Mouse (Mus musculus) kidney, postnatal 0 days (tissue): ENCODE results near the gene Nek5. TPM values are rescaled to one million over a fixed set of nuclear protein-coding genes. Genes with fewer than 3 reads are reported as not detected.
A peak's percentile ranks its signal among the peaks of the same experiment; 100 is the strongest.

ENCODE experiments used
- ATAC-seq: fragments of 200-750 bp; cut with Nextera tagmentation; replicated peaks from 2 replicates; pipeline ENCODE4 v1.8.0; 2017; ENCODE audit warnings: low read depth, moderate number of reproducible peaks, moderate TSS enrichment, moderate library complexity; ENCODE audit not compliant: low FRiP score
- DNase-seq: peaks from one replicate; pipeline ENCODE4 v3.0.0-alpha.2; 2016; ENCODE audit warnings: low spot score
- H3K27ac ChIP-seq: fragments of 300-500 bp; sonication (generic); 2 replicates; pipeline ENCODE4 v1.5.1; 2014; ENCODE audit warnings: mild to moderate bottlenecking
- H3K27me3 ChIP-seq: fragments of 300-500 bp; sonication (generic); 2 replicates; pipeline ENCODE4 v1.6.1; 2014; ENCODE audit warnings: low read length, mixed read lengths; ENCODE audit not compliant: insufficient read depth
- H3K36me3 ChIP-seq: fragments of 300-500 bp; sonication (generic); 2 replicates; pipeline ENCODE4 v1.6.1; 2014; ENCODE audit warnings: low read length, mixed read lengths; ENCODE audit not compliant: insufficient read depth
- H3K4me1 ChIP-seq: fragments of 300-500 bp; sonication (generic); replicated peaks from 2 replicates; pipeline ENCODE4 v1.6.1; 2014; ENCODE audit warnings: antibody characterized with exemption, low read length, mixed read lengths; ENCODE audit not compliant: insufficient read depth
- H3K4me2 ChIP-seq: fragments of 300-500 bp; sonication (generic); 2 replicates; pipeline ENCODE4 v1.6.1; 2014; ENCODE audit warnings: mild to moderate bottlenecking, low read length, moderate library complexity, mixed read lengths
- H3K4me3 ChIP-seq: fragments of 300-500 bp; sonication (generic); replicated peaks from 2 replicates; pipeline ENCODE4 v1.5.1; 2014; ENCODE audit warnings: low read depth, low read length
- H3K9ac ChIP-seq: fragments of 300-500 bp; sonication (generic); 2 replicates; pipeline ENCODE4 v1.6.1; 2014; ENCODE audit warnings: low read depth, low read length
- H3K9me3 ChIP-seq: fragments of 300-500 bp; sonication (generic); replicated peaks from 2 replicates; pipeline ENCODE4 v1.6.1; 2016; ENCODE audit warnings: low read length, inconsistent platforms, mixed read lengths
- CTCF ChIP-seq: IDR thresholded peaks from 2 replicates; pipeline ENCODE4 v1.5.1; 2016; ENCODE audit warnings: antibody characterized with exemption, low read depth, mild to moderate bottlenecking, moderate library complexity
- WGBS: fragments of 180-500 bp; shearing (Covaris S2); extraction: QIAGEN DNeasy Blood & Tissue Kit; methylation state at CpG from one replicate; pipeline ENCODE4 v1.1.7; 2014; 5-methylcytosine and 5-hydroxymethylcytosine counted together
- polyA plus RNA-seq: library from polyadenylated mRNA; unstranded; fragments of >200 nt; fragmentation: Nextera tagmentation; extraction: Ambion mirVana; gene quantifications from 2 replicates; pipeline ENCODE4 v1.2.1, GENCODE M21; 2015

The Nek5 gene
- polyA plus RNA-seq: 0.47 and 0.62 TPM in 2 replicates

GRCm38 (mm10) chr8:22124220-22125152, at the start of gene Nek5:
Nek5 (minus strand) TSS chr8:22125053.
- 0 out of 2 replicates have a peak, but pooled peaks cover 2% of the 10 kb centered on the region for H3K36me3 ChIP-seq
- H3K27ac ChIP-seq: no peak within 1 kb of the TSS
- peak within 1 kb of the TSS; percentile 63 for H3K4me2 ChIP-seq
- DNase-seq: peak; percentile 88
- TF ChIP-seq CTCF: peak; percentile 64
- H3K9ac ChIP-seq: peak within 1 kb of the TSS; percentile 24
- no peaks in the 10 kb centered on the region for H3K9me3 ChIP-seq
- peak; percentile 91 for ATAC-seq
- H3K4me1 ChIP-seq: no peaks in the 10 kb centered on the region
- peak within 1 kb of the TSS; percentile 41 for H3K4me3 ChIP-seq
- WGBS: 3% methylated on average over 29 of the region's 29 CpGs
- no peaks in the 10 kb centered on the region for H3K27me3 ChIP-seq

DNA sequence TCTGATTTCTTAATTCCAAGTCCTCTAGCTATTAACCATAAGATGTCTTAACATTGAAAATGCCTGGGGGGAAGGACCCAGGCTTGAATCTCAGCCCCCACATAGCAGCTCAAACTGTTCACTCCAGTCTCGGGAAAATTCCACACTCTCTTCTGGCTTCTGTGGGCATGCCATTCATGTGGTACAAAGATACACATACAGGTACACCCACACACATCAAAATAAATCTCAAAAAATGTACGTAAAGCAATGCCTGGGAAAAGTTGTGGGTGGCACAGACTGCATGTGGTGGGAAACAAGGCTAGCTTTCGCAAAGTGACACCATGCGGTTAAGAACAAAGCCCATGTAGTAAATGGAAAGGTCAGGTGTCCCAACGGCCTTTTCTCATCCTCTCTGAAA, 44.3 kb upstream of the Nek5 start:
- Histone ChIP-seq H3K36me3 (peaks cover 7% of the 10 kb centered on the region; the same call in 1 of the 2 replicates), H3K27ac (no peak overlapping the region), H3K4me3 (no peak overlapping the region), H3K4me1 (peaks cover 4% of the 10 kb centered on the region; the same call in 1 of the 2 replicates), H3K9me3 (no peaks in the 10 kb centered on the region), H3K4me2 (no peak overlapping the region), H3K27me3 (no peaks in the 10 kb centered on the region), H3K9ac (no peak overlapping the region)
- ATAC-seq: no peak
- no peak for DNase-seq
- no peak for TF ChIP-seq CTCF
- WGBS: 90% methylated on average over 5 of the region's 5 CpGs

GRCm38 (mm10) chr8:22166080-22166603, 41.3 kb upstream of the Nek5 start, which contains the start of gene Nek3:
Nek3 (minus strand) TSS chr8:22166435.
- Histone ChIP-seq H3K4me1 (peaks cover 4% of the 10 kb centered on the region; the same call in 1 of the 2 replicates), H3K27ac (peak within 1 kb of the TSS; percentile 72), H3K4me3 (peak within 1 kb of the TSS; percentile 58), H3K9me3 (no peaks in the 10 kb centered on the region), H3K36me3 (peaks cover 5% of the 10 kb centered on the region; the same call in 1 of the 2 replicates), H3K4me2 (peak within 1 kb of the TSS; percentile 57), H3K27me3 (no peaks in the 10 kb centered on the region), H3K9ac (peak within 1 kb of the TSS; percentile 61)
- TF ChIP-seq CTCF: peak; percentile 74
- ATAC-seq (peak; percentile 98), DNase-seq (peak; percentile 96)
- WGBS: under 1% methylated on average over 41 of the region's 43 CpGs

- WGBS: 38% methylated on average over 10 of the region's 10 CpGs
These were observed 40.6 kb upstream of the Nek5 start for GRCm38 (mm10) chr8:22165251-22166079.

DNA sequence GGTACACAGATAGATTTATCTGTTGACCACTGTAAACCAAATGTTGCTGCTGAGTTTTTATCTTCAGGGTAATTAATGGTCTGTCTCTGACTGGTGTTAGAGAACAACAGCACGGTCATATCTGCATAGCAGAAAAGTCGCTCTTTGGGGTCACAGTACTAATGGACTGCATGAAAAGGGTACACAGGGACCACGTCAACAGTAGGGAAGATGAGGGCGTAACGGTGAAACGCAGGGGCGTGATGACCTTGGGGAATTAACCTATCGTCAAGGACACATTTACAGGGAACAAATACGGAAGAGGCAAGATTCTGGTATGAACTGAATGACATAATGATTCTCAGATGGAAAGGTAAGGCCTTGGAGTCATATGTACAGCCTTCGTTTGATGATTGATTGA, 39.6 kb upstream of the Nek5 start:
- Histone ChIP-seq H3K27ac (no peak overlapping the region), H3K27me3 (no peaks in the 10 kb centered on the region), H3K9me3 (no peaks in the 10 kb centered on the region), H3K4me1 (peaks cover 4% of the 10 kb centered on the region; the same call in 1 of the 2 replicates), H3K9ac (no peak overlapping the region), H3K36me3 (peaks cover 5% of the 10 kb centered on the region; the same call in 1 of the 2 replicates), H3K4me2 (no peak overlapping the region), H3K4me3 (no peak overlapping the region)
- 77% methylated on average over 10 of the region's 10 CpGs for WGBS
- no peak for TF ChIP-seq CTCF
- DNase-seq (no peak), ATAC-seq (no peak)

More at GRCm38 (mm10) chr8:22165251-22166079, 40.6 kb upstream of the Nek5 start:
- H3K4me2 ChIP-seq: peak overlapping the region; percentile 57
- peaks cover 5% of the 10 kb centered on the region; the same call in 1 of the 2 replicates for H3K36me3 ChIP-seq
- H3K9ac ChIP-seq: peak overlapping the region; percentile 61
- TF ChIP-seq CTCF: no peak
- DNase-seq: no peak
- peaks cover 4% of the 10 kb centered on the region; the same call in 1 of the 2 replicates for H3K4me1 ChIP-seq
- H3K9me3 ChIP-seq: no peaks in the 10 kb centered on the region
- peak overlapping the region; percentile 72; the same call in 1 of the 2 replicates for H3K27ac ChIP-seq
- ATAC-seq: peak; percentile 8; the same call in 1 of the 2 replicates
- H3K27me3 ChIP-seq: no peaks in the 10 kb centered on the region
- peak overlapping the region; percentile 58 for H3K4me3 ChIP-seq
